Mouse (Mus musculus): Measurements from ENCODE around the gene Siglec1.

- TF ChIP-seq CTCF (conservative IDR thresholded peaks at IDR 0.05; ENCODE audit: low read length), result no peak
- no peak for TF ChIP-seq POU5F1 (IDR thresholded peaks at IDR 0.05; ENCODE audit: borderline replicate concordance, low read length)
- TF ChIP-seq NANOG (IDR thresholded peaks at IDR 0.05; ENCODE audit: borderline replicate concordance, low read length), result no peak
These were observed 32.5 kb upstream of the Siglec1 start for GRCm38 (mm10) chr2:131118968-131119574.

All from E14TG2a.4 (cell line).